Comparison of ENCODE assay signal across 9 mouse cellular contexts in the genomic region with DNA sequence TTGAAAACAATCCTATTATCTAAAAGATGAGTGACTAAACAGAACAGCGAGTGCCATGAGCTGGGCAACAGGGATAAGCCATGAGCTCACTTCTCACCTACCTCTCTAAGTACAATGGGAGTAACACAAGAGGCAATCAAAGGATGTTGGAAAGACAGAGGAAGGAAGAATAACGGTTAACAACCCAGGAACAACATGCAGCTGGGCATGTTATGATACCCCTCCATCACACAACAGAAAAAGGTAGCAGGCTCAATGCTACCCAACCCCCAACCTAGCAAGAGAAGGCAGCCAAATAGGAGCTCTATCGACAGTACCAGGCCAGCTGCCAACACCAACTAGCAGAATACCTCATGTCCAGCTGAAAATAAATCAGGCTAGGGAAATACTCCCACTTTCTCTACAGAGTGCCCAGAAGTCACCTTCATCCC.
DNase-seq lines count a peak whose midpoint lies in the region; ATAC-seq and TF ChIP-seq lines count a peak whose summit lies in the region.
"Had no signal": no experiment of that assay in that cellular context is flagged by ENCODE, and none has a peak within 500 bp of the region (broad histone marks: within the 10 kb centered on the region; RNA-seq: fewer than 3 reads in every experiment).

No protein-coding gene starts in this region.

- no peak overlapping the region for H3K4me2 ChIP-seq in kidney, embryonic 16.5 days (replicated peaks; ENCODE audit: low read depth, low read length)
- no peak overlapping the region for H3K4me2 ChIP-seq in forebrain, postnatal 0 days (ENCODE audit: low read depth)
- H3K4me2 ChIP-seq: limb, embryonic 13.5 days had no signal

- peaks cover 16% of the 10 kb centered on the region for H3K4me1 ChIP-seq in kidney, embryonic 16.5 days (ENCODE audit: insufficient read depth, low read length)
- H3K4me1 ChIP-seq in forebrain, postnatal 0 days (ENCODE audit: insufficient read depth), result peaks cover 5% of the 10 kb centered on the region; the same call in 1 of the 2 replicates

- H3K27me3 ChIP-seq in kidney, embryonic 16.5 days (ENCODE audit: insufficient read depth, low read length), result no peaks in the 10 kb centered on the region
- H3K27me3 ChIP-seq in forebrain, postnatal 0 days (ENCODE audit: insufficient read depth, low read length), result no peaks in the 10 kb centered on the region
- H3K27me3 ChIP-seq: limb, embryonic 13.5 days had no signal

- H3K9me3 ChIP-seq in kidney, embryonic 16.5 days (ENCODE audit: low read length), result no peaks in the 10 kb centered on the region
- H3K9me3 ChIP-seq in forebrain, postnatal 0 days (ENCODE audit: low read length), result no peaks in the 10 kb centered on the region
- H3K9me3 ChIP-seq: limb, embryonic 13.5 days had no signal

- H3K27ac ChIP-seq in kidney, embryonic 16.5 days (ENCODE audit: low read length), result no peak overlapping the region; the same call in 1 of the 2 replicates
- H3K27ac ChIP-seq in forebrain, postnatal 0 days (ENCODE audit: low read depth, low read length), result no peak overlapping the region
- H3K27ac ChIP-seq: limb, embryonic 13.5 days had no signal

- no peaks in the 10 kb centered on the region for H3K36me3 ChIP-seq in kidney, embryonic 16.5 days (ENCODE audit: insufficient read depth, low read length)
- no peaks in the 10 kb centered on the region for H3K36me3 ChIP-seq in forebrain, postnatal 0 days (ENCODE audit: insufficient read depth)
- H3K36me3 ChIP-seq: limb, embryonic 13.5 days had no signal

- no peak for ATAC-seq in kidney, embryonic 16.5 days (ENCODE audit: low FRiP score, low TSS enrichment)
- ATAC-seq in forebrain, postnatal 0 days, result no peak

- H3K9ac ChIP-seq in kidney, embryonic 16.5 days (replicated peaks; ENCODE audit: low read length), result no peak overlapping the region
- no peak overlapping the region for H3K9ac ChIP-seq in forebrain, postnatal 0 days
- H3K9ac ChIP-seq: limb, embryonic 13.5 days had no signal

- DNase-seq in kidney, adult 18-20 months, result peak; percentile 86
- peak; percentile 52 to 70 for DNase-seq in adrenal gland, postnatal 36 days
- DNase-seq in heart, adult 9 months (ENCODE audit: low spot score in 2 of 2), result peak; percentile 79 to 83
- peak; percentile 40 to 74 for DNase-seq in layer of hippocampus, postnatal 14 days (ENCODE audit: low spot score in 2 of 2)
- DNase-seq in forebrain, postnatal 0 days, result no peak
- DNase-seq in thymus, postnatal 10 days (ENCODE audit: low spot score in 2 of 2), result no peak
- no peak for DNase-seq in c-Kit-positive CD71-positive TER-119-positive erythroid progenitor cells, embryonic 14.5 days (ENCODE audit: low spot score)

- no peak overlapping the region for H3K4me3 ChIP-seq in kidney, embryonic 16.5 days (ENCODE audit: low read length)
- no peak overlapping the region for H3K4me3 ChIP-seq in forebrain, postnatal 0 days (ENCODE audit: low read depth, low read length)
- H3K4me3 ChIP-seq: limb, embryonic 13.5 days had no signal

- TF ChIP-seq CTCF in forebrain, postnatal 0 days (IDR thresholded peaks at IDR 0.05; ENCODE audit: low read depth), result no peak

- WGBS in kidney, embryonic 16.5 days, result 22% methylated on average over 3 of the region's 3 CpGs
- 36% methylated on average over 3 of the region's 3 CpGs for WGBS in forebrain, postnatal 0 days

Comparison
In these comparisons a context has a peak if more than half of its experiments do, and no peak if none do; other contexts are left out.
1. DNase-seq: peak in kidney, adult 18-20 months (single experiment), adrenal gland, postnatal 36 days (2 of 2), heart, adult 9 months (2 of 2) and layer of hippocampus, postnatal 14 days (2 of 2); none in forebrain, postnatal 0 days (single experiment), thymus, postnatal 10 days (0 of 2) and c-Kit-positive CD71-positive TER-119-positive erythroid progenitor cells, embryonic 14.5 days (single experiment).